Mouse (Mus musculus) macrophage (primary cell): ENCODE measurements around the gene Acat2. TPM values are rescaled to one million over a fixed set of nuclear protein-coding genes. Genes with fewer than 3 reads are reported as not detected.
A peak's percentile ranks its signal among the peaks of the same experiment; 100 is the strongest.
"Not testable (repeated sequence)": the region's sequence is repeated elsewhere in the genome, so short reads cannot be mapped to it uniquely, and the experiment has no call there.

ENCODE experiments used
- H3K27ac ChIP-seq: fragments of 350-480 bp; formaldehyde crosslinking; 2 replicates; pipeline ENCODE4 v1.9.0; 2021
- H3K36me3 ChIP-seq: fragments of 350-480 bp; formaldehyde crosslinking; 2 replicates; pipeline ENCODE4 v1.9.0; 2021; ENCODE audit errors: inconsistent target
- H3K4me3 ChIP-seq: fragments of 350-480 bp; formaldehyde crosslinking; 2 replicates; pipeline ENCODE4 v1.9.0; 2021; ENCODE audit errors: inconsistent target
- H3K79me2 ChIP-seq: fragments of 350-480 bp; formaldehyde crosslinking; 2 replicates; pipeline ENCODE4 v1.9.0; 2021; ENCODE audit errors: inconsistent target
- WGBS: methylation state at CpG from one replicate; pipeline ENCODE4 v1.1.7; 2026; ENCODE audit warnings: inconsistent platforms; ENCODE audit not compliant: missing documents; 5-methylcytosine and 5-hydroxymethylcytosine counted together
- polyA plus RNA-seq: library from polyadenylated mRNA; stranded (reverse); fragments of 250-400 nt; gene quantifications from 3 replicates; pipeline ENCODE4 v1.2.4, GENCODE M21; 2018; ENCODE audit warnings: inconsistent platforms

The Acat2 gene
- polyA plus RNA-seq, 1 experiment from 2014 or later: 7.0 TPM

GRCm38 (mm10) chr17:12939377-12940148 is 21.0 kb downstream of the Acat2 start:
- not testable (repeated sequence) for H3K36me3 ChIP-seq, H3K79me2 ChIP-seq, H3K27ac ChIP-seq, H3K4me3 ChIP-seq
- WGBS: 14% methylated on average over 1 of the region's 12 CpGs

GRCm38 (mm10) chr17:12938077-12938476 is 22.5 kb downstream of the Acat2 start:
- Histone ChIP-seq H3K4me3 (no peak overlapping the region), H3K79me2 (no peaks in the 10 kb centered on the region), H3K27ac (no peak overlapping the region), H3K36me3 (no peaks in the 10 kb centered on the region)
- WGBS: 90% methylated on average over 2 of the region's 2 CpGs

- Histone ChIP-seq H3K27ac (no peak overlapping the region), H3K36me3 (no peaks in the 10 kb centered on the region), H3K79me2 (no peaks in the 10 kb centered on the region), H3K4me3 (no peak overlapping the region)
- 85% methylated on average over 2 of the region's 2 CpGs for WGBS
Measured at GRCm38 (mm10) chr17:12937412-12937970, 23.1 kb downstream of the Acat2 start.

- Histone ChIP-seq H3K4me3 (no peak overlapping the region), H3K27ac (no peak overlapping the region), H3K36me3 (no peaks in the 10 kb centered on the region), H3K79me2 (no peaks in the 10 kb centered on the region)
- 91% methylated on average over 4 of the region's 4 CpGs for WGBS
Measured at GRCm38 (mm10) chr17:12935719-12936118, 24.8 kb downstream of the Acat2 start.

GRCm38 (mm10) chr17:12931576-12931975 is 29.0 kb downstream of the Acat2 start:
- H3K36me3 ChIP-seq, H3K27ac ChIP-seq, H3K4me3 ChIP-seq, H3K79me2 ChIP-seq: not testable (repeated sequence)
- 90% methylated on average over 5 of the region's 5 CpGs for WGBS

- peaks cover 29% of the 10 kb centered on the region for H3K36me3 ChIP-seq
- no peak overlapping the region for H3K27ac ChIP-seq
- no peak overlapping the region for H3K4me3 ChIP-seq
- 91% methylated on average over 8 of the region's 8 CpGs for WGBS
- peaks cover 6% of the 10 kb centered on the region for H3K79me2 ChIP-seq
Measured at GRCm38 (mm10) chr17:12925703-12926180, 34.8 kb downstream of the Acat2 start.

GRCm38 (mm10) chr17:12925001-12925400 is 35.5 kb downstream of the Acat2 start:
- 90% methylated on average over 3 of the region's 3 CpGs for WGBS
- H3K4me3 ChIP-seq: no peak overlapping the region
- peaks cover 11% of the 10 kb centered on the region for H3K79me2 ChIP-seq
- H3K36me3 ChIP-seq: peaks cover 36% of the 10 kb centered on the region
- no peak overlapping the region for H3K27ac ChIP-seq

- Histone ChIP-seq H3K27ac (peak overlapping the region; percentile 27), H3K4me3 (no peak overlapping the region), H3K79me2 (peaks cover 48% of the 10 kb centered on the region), H3K36me3 (peaks cover 48% of the 10 kb centered on the region)
- WGBS: 13% methylated on average over 1 of the region's 1 CpGs
Measured at GRCm38 (mm10) chr17:12921073-12921472, 39.5 kb downstream of the Acat2 start.

- peak overlapping the region; percentile 52 for H3K27ac ChIP-seq
- peaks cover 45% of the 10 kb centered on the region for H3K36me3 ChIP-seq
- H3K79me2 ChIP-seq: peaks cover 73% of the 10 kb centered on the region
- peak overlapping the region; percentile 99 for H3K4me3 ChIP-seq
- 0% methylated on average over 38 of the region's 40 CpGs for WGBS
Measured at GRCm38 (mm10) chr17:12916588-12917380, 43.8 kb downstream of the Acat2 start.

- Histone ChIP-seq H3K4me3 (peak within 1 kb of the TSS; percentile 99), H3K79me2 (peaks cover 70% of the 10 kb centered on the region), H3K36me3 (peaks cover 42% of the 10 kb centered on the region; the same call in 1 of the 2 replicates), H3K27ac (peak within 1 kb of the TSS; percentile 82)
- under 1% methylated on average over 45 of the region's 56 CpGs for WGBS
Measured at GRCm38 (mm10) chr17:12915881-12916583, 44.5 kb downstream of the Acat2 start, which contains the start of gene Mrpl18. Gene Mrpl18 (minus strand): TSS chr17:12916345.

- peaks cover 40% of the 10 kb centered on the region; the same call in 1 of the 2 replicates for H3K36me3 ChIP-seq
- H3K79me2 ChIP-seq: peaks cover 70% of the 10 kb centered on the region
- H3K27ac ChIP-seq: peak within 1 kb of the TSS; percentile 82
- WGBS: 0% methylated on average over 18 of the region's 18 CpGs
- peak within 1 kb of the TSS; percentile 99 for H3K4me3 ChIP-seq
Measured at GRCm38 (mm10) chr17:12915488-12915880, 45.1 kb downstream of the Acat2 start, which contains the start of gene Tcp1. Gene Tcp1 (plus strand): TSS chr17:12915701.

- Histone ChIP-seq H3K27ac (no peak overlapping the region), H3K4me3 (no peak overlapping the region), H3K36me3 (peaks cover 23% of the 10 kb centered on the region; the same call in 1 of the 2 replicates), H3K79me2 (peaks cover 25% of the 10 kb centered on the region)
- 92% methylated on average over 8 of the region's 8 CpGs for WGBS
Measured at GRCm38 (mm10) chr17:12910391-12910790, 50.2 kb downstream of the Acat2 start.

- Histone ChIP-seq H3K4me3 (no peak within 1 kb of the TSS), H3K36me3 (peaks cover 23% of the 10 kb centered on the region; the same call in 1 of the 2 replicates), H3K79me2 (peaks cover 17% of the 10 kb centered on the region), H3K27ac (no peak within 1 kb of the TSS)
- WGBS: 95% methylated on average over 28 of the region's 35 CpGs
Measured at GRCm38 (mm10) chr17:12909361-12910280, 50.9 kb downstream of the Acat2 start, which contains the start of gene Pnldc1. Gene Pnldc1 (minus strand): TSS chr17:12910230.
